Mouse (Mus musculus): ENCODE measurements around the gene Cma1. TPM values are rescaled to one million over a fixed set of nuclear protein-coding genes. Genes with fewer than 3 reads are reported as not detected.
A peak's percentile ranks its signal among the peaks of the same experiment; 100 is the strongest.

The Cma1 gene
- polyA plus RNA-seq, 1 experiment from 2014 or later = 5.7 TPM

DNA sequence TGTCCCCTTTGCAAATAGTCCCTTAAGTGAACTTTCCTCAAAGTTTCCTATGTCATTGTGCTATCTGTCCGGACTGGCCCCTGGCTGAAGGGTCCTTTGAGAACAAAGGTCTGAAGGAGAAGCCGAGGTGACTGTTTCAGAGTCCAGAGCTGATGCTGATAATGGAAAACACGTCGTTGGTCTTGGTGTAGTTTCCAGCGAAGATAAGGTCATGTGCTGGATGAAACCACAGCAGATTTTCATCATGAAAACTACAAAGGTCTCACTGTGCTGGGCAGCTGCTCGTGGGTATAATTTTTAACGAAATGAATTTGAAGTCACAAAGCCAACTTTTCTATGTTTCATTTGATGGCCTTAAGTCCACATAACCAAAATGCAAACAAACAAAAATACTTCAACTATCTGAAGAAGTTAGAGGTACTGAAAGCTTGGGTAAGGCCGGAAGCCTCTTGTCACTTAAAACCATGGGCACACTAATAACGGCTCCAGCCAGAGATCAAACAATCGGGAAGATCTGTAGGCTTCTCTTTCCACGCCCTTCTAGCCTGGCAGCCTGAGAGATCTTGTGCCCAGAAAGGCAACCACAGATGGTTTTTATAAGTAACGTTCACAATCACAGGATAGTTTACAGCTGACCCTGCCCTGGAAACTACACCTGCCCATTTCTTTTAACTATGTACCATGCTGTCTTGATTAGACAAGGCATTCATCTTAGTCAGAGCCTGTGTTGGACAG lies 15.0 kb downstream of the Cma1 start:
- no peak overlapping the region for H3K9ac ChIP-seq (ENCODE audit: low read depth, low read length)
- 63% methylated on average over 12 of the region's 12 CpGs for WGBS
- H3K9me3 ChIP-seq (ENCODE audit: control insufficient read depth, low read length) = no peaks in the 10 kb centered on the region; the same call in 1 of the 2 replicates
- H3K4me1 ChIP-seq (ENCODE audit: control insufficient read depth, insufficient read depth, low read length) = no peaks in the 10 kb centered on the region; the same call in 1 of the 2 replicates
- no peak overlapping the region for H3K4me2 ChIP-seq (ENCODE audit: low read depth, low read length)
- no peaks in the 10 kb centered on the region for H3K27me3 ChIP-seq (replicated peaks; ENCODE audit: control insufficient read depth, insufficient read depth, low read length)
- no peaks in the 10 kb centered on the region for H3K36me3 ChIP-seq (ENCODE audit: control insufficient read depth, insufficient read depth, low read length)
- no peak overlapping the region for H3K27ac ChIP-seq (ENCODE audit: low read length)
- no peak overlapping the region for H3K4me3 ChIP-seq (ENCODE audit: low read length)
- peak; percentile 44 for ATAC-seq

DNA sequence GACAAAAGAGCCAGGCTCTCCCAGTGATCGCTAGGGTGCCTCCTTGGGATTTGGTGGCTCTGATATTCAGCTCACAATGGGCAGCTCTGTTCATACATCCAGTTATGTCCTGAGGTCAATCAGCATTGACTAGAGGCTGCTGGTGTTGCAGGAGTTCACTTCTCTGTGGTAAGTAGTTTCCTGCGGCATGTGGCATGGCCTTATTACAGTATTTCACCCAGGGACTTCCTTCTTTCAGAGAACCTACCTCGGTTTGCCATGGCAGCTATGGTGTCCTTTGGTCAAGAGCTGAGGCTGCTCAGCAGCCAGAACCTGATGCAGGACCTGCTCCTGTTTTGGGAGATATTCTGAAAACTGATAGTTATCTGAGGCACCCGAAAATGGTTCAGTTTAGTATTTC lies 17.6 kb downstream of the Cma1 start:
- Histone ChIP-seq H3K4me3 (ENCODE audit: low read length) (no peak overlapping the region), H3K27me3 (replicated peaks; ENCODE audit: control insufficient read depth, insufficient read depth, low read length) (no peaks in the 10 kb centered on the region), H3K4me1 (ENCODE audit: control insufficient read depth, insufficient read depth, low read length) (no peaks in the 10 kb centered on the region), H3K36me3 (ENCODE audit: control insufficient read depth, insufficient read depth, low read length) (no peaks in the 10 kb centered on the region), H3K27ac (ENCODE audit: low read length) (no peak overlapping the region), H3K9ac (ENCODE audit: low read depth, low read length) (no peak overlapping the region), H3K9me3 (ENCODE audit: control insufficient read depth, low read length) (no peaks in the 10 kb centered on the region; the same call in 1 of the 2 replicates), H3K4me2 (ENCODE audit: low read depth, low read length) (no peak overlapping the region)
- ATAC-seq = no peak
- 77% methylated on average over 4 of the region's 4 CpGs for WGBS

DNA sequence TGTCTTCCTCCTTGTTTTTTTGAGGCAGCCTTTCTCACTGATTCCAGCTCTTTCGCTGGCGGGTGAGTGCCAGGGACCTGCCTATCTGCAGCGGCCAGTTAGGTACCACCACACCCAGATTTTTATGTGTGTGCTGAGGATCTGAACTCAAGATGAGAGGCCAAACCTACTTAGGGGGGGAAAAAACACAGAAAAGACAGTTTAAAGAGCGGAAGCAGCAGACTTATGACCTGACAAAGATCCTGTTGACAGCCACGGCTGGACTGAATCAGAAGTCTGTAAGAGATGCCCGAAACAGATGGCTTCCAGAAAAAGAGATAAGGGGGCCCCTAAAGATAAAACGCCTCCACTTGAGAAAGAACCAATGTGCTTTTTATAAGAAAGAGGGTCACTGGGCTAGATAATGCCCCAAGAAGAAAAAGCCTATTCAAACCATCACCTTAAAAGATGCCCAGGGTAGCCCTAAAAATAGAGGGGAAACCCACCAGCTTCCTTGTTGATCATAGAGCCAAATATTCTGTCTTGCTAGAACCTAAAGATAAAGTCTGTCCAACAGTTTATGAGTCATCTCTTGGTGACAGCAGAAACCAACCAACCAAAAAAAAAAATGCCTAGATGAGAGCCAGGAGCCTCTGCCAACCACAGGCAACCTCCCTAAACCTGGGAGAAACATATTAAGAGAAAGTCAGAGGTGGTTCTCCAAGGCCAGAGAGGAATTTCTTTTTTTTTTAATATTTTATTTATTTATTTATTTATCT lies 21.8 kb downstream of the Cma1 start:
- Histone ChIP-seq H3K9ac (ENCODE audit: low read depth, low read length) (no peak overlapping the region), H3K4me2 (ENCODE audit: low read depth, low read length) (no peak overlapping the region), H3K4me1 (ENCODE audit: control insufficient read depth, insufficient read depth, low read length) (no peaks in the 10 kb centered on the region), H3K4me3 (ENCODE audit: low read length) (no peak overlapping the region), H3K27ac (ENCODE audit: low read length) (no peak overlapping the region), H3K27me3 (replicated peaks; ENCODE audit: control insufficient read depth, insufficient read depth, low read length) (no peaks in the 10 kb centered on the region), H3K36me3 (ENCODE audit: control insufficient read depth, insufficient read depth, low read length) (no peaks in the 10 kb centered on the region), H3K9me3 (ENCODE audit: control insufficient read depth, low read length) (no peaks in the 10 kb centered on the region)
- 50% methylated on average over 7 of the region's 7 CpGs for WGBS
- ATAC-seq = no peak

DNA sequence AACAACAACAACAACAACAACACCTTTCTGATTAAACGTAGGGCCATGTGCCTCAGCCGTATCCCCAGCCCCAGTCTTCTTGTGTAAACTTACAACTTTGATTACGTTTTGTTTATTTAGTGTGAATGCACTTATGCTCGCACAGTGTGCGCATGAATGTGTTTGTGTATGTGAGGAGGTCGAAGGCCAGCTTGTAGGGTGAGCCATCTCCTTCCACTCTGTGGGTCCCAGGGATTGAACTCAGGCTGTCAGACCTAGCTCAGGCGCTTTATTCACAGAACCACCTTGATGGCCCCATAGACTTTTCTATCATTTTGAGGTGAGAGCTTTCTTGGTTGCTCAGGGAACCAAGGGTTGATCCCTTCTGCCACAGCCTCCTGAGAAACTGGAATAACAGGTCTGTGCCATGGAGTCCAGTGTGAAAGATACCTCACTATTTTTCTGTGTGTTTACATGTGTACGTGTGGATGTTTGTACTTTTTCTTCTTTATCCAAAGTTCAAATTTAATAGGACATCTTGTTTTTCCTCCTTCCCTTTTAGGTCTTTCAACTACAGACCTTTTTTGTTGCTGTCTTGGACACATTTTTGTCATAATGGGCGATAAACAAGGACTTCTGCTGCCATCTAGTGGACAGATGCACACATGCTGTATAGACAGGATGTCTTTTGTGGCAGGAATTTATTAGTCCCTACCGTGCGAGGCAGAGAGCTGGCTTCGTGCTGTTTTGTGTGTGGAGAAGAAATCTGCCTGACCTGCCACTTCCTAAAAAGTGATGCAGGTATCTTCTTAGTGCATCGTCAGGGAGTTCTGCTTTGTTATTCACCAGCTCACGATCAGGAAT lies 26.0 kb downstream of the Cma1 start:
- Histone ChIP-seq H3K4me3 (ENCODE audit: low read length) (no peak overlapping the region), H3K27me3 (replicated peaks; ENCODE audit: control insufficient read depth, insufficient read depth, low read length) (no peaks in the 10 kb centered on the region), H3K4me2 (ENCODE audit: low read depth, low read length) (no peak overlapping the region), H3K27ac (ENCODE audit: low read length) (no peak overlapping the region), H3K9me3 (ENCODE audit: control insufficient read depth, low read length) (no peaks in the 10 kb centered on the region), H3K9ac (ENCODE audit: low read depth, low read length) (0 out of 2 replicates have a peak overlapping the region, but pooled peaks have one; percentile 20), H3K4me1 (ENCODE audit: control insufficient read depth, insufficient read depth, low read length) (no peaks in the 10 kb centered on the region), H3K36me3 (ENCODE audit: control insufficient read depth, insufficient read depth, low read length) (no peaks in the 10 kb centered on the region)
- 20% methylated on average over 14 of the region's 14 CpGs for WGBS
- ATAC-seq = peak; percentile 86

DNA sequence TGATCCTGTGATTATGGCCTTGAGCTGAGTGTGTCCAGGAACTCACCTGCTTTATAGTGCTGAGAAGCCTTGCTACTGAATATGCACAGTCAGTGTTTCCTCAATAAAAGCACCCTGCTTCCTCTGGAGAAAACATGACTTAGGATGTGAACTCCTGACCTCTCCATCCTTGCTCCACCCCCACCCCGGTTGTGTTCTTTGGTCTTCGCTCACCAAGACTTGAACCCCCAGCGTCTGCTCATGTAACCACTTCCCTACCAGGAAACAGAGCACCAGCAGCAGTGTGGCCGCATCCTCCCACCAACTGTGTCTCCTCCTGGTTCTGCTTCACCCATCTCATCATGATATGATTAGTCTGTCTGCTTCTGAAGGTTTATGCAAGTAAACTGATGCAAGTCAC lies 31.1 kb downstream of the Cma1 start:
- 42% methylated on average over 4 of the region's 4 CpGs for WGBS

DNA sequence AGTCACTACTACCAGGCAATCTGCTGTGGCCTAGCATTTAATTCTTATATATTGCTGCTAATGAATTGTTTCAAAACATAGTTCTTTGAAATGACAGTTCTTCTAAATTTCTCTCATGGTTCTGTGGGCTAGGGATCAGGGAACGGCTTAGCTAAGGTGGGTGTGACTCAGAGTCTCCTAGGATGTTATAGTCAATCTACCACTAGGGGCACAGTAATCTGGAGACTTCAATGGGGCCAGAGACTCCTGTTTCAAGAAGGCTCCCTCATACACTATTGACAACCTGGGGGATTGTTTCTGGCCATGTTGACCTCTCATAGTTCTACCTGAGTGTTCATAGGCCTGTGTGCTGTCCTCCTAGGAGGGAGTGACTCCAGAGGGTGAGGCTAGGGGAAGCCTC lies 39.0 kb downstream of the Cma1 start:
- H3K4me3 ChIP-seq (ENCODE audit: low read length) = no peak overlapping the region
- no peak overlapping the region for H3K9ac ChIP-seq (ENCODE audit: low read depth, low read length)
- H3K9me3 ChIP-seq (ENCODE audit: control insufficient read depth, low read length) = no peaks in the 10 kb centered on the region
- H3K27ac ChIP-seq (ENCODE audit: low read length) = no peak overlapping the region
- peaks cover 6% of the 10 kb centered on the region for H3K4me1 ChIP-seq (ENCODE audit: control insufficient read depth, insufficient read depth, low read length)
- 19% methylated on average over 1 of the region's 1 CpGs for WGBS
- no peak overlapping the region for H3K4me2 ChIP-seq (ENCODE audit: low read depth, low read length)
- ATAC-seq = no peak
- H3K36me3 ChIP-seq (ENCODE audit: control insufficient read depth, insufficient read depth, low read length) = no peaks in the 10 kb centered on the region
- H3K27me3 ChIP-seq (replicated peaks; ENCODE audit: control insufficient read depth, insufficient read depth, low read length) = no peaks in the 10 kb centered on the region

More for the DNA sequence above, 31.1 kb downstream of the Cma1 start:
- no peak overlapping the region for H3K9ac ChIP-seq (ENCODE audit: low read depth, low read length)
- no peaks in the 10 kb centered on the region for H3K9me3 ChIP-seq (ENCODE audit: control insufficient read depth, low read length)
- H3K4me1 ChIP-seq (ENCODE audit: control insufficient read depth, insufficient read depth, low read length) = no peaks in the 10 kb centered on the region
- no peak for ATAC-seq
- no peak overlapping the region for H3K4me2 ChIP-seq (ENCODE audit: low read depth, low read length)
- no peaks in the 10 kb centered on the region for H3K36me3 ChIP-seq (ENCODE audit: control insufficient read depth, insufficient read depth, low read length)
- H3K27me3 ChIP-seq (replicated peaks; ENCODE audit: control insufficient read depth, insufficient read depth, low read length) = no peaks in the 10 kb centered on the region
- H3K4me3 ChIP-seq (ENCODE audit: low read length) = no peak overlapping the region
- no peak overlapping the region for H3K27ac ChIP-seq (ENCODE audit: low read length)

DNA sequence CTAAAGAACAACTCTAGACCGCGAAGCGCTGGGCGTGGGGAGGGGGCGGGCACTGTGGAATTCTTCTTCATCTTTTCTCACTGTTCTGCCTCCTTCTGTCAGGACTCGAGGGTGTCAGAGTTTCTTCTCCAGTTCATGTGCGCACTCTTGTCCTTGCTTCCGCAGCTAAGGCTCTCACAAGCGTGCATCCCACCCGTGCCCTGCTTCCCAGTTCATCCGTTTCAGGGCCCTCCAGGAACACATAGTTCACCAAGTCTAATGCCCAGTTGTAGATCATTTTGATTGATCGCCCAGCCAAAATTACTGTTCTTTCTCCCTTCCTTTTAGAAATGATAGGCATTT lies 44.1 kb downstream of the Cma1 start:
- H3K27ac ChIP-seq (ENCODE audit: low read length) = peak overlapping the region; percentile 75
- H3K9me3 ChIP-seq (ENCODE audit: control insufficient read depth, low read length) = no peaks in the 10 kb centered on the region
- peak overlapping the region; percentile 75 for H3K9ac ChIP-seq (ENCODE audit: low read depth, low read length)
- peak overlapping the region; percentile 89 for H3K4me2 ChIP-seq (ENCODE audit: low read depth, low read length)
- no peaks in the 10 kb centered on the region for H3K27me3 ChIP-seq (replicated peaks; ENCODE audit: control insufficient read depth, insufficient read depth, low read length)
- peaks cover 14% of the 10 kb centered on the region for H3K4me1 ChIP-seq (ENCODE audit: control insufficient read depth, insufficient read depth, low read length)
- H3K4me3 ChIP-seq (ENCODE audit: low read length) = peak overlapping the region; percentile 52
- H3K36me3 ChIP-seq (ENCODE audit: control insufficient read depth, insufficient read depth, low read length) = peaks cover 7% of the 10 kb centered on the region; the same call in 1 of the 2 replicates
- WGBS = 6% methylated on average over 12 of the region's 12 CpGs
- peak; percentile 31 for ATAC-seq

DNA sequence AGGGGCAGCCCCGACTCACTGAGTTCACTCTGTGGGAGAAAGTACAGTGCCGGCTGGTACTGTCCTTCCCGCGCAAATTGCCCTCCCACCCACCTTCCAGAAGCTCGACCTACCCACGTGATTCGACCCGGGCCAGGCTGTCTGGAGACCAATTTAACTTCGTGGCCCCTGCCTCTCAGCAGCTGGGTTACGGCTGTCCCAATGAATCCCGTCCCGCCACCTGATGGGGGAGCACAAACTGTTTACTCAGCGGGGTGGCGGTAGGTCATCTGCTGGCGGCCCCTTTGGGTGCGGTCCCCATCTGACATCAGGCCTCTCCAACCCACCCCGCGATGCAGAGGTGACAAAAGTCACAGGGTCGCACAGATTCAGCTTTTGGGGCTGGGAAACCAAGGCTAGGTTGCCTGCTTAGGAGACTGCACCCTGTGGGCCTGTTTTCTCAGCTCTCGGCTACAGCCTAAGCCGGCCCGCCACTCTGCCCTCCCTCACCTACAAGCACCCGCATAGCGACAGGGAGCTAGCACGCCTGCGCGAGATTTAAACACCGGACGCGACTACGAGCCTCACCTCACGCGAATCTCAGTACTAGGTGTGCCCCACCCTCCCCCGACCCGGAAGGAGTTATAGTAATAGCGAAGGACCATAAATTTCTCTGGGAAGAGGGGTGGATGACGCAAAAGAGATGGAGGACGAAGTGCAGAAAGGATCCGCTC lies 44.6 kb downstream of the Cma1 start, which contains the start of gene Sdr39u1:
TSS of gene Sdr39u1 (minus strand) at position 593 of the 713 bp plus-strand sequence.
- peak within 1 kb of the TSS; percentile 75 for H3K9ac ChIP-seq (ENCODE audit: low read depth, low read length)
- peaks cover 9% of the 10 kb centered on the region; the same call in 1 of the 2 replicates for H3K36me3 ChIP-seq (ENCODE audit: control insufficient read depth, insufficient read depth, low read length)
- ATAC-seq = peak; percentile 94
- H3K4me3 ChIP-seq (ENCODE audit: low read length) = peak within 1 kb of the TSS; percentile 52
- H3K4me1 ChIP-seq (ENCODE audit: control insufficient read depth, insufficient read depth, low read length) = peaks cover 14% of the 10 kb centered on the region
- peak within 1 kb of the TSS; percentile 89 for H3K4me2 ChIP-seq (ENCODE audit: low read depth, low read length)
- no peaks in the 10 kb centered on the region for H3K27me3 ChIP-seq (replicated peaks; ENCODE audit: control insufficient read depth, insufficient read depth, low read length)
- H3K9me3 ChIP-seq (ENCODE audit: control insufficient read depth, low read length) = no peaks in the 10 kb centered on the region
- H3K27ac ChIP-seq (ENCODE audit: low read length) = peak within 1 kb of the TSS; percentile 75
- under 1% methylated on average over 39 of the region's 39 CpGs for WGBS

Data from intestine, embryonic 16.5 days (tissue).